Mouse (Mus musculus) neural tube, embryonic 11.5 days (tissue): ENCODE measurements around the gene Atf1. TPM values are rescaled to one million over a fixed set of nuclear protein-coding genes. Genes with fewer than 3 reads are reported as not detected.

Source experiments
- ATAC-seq: fragments of 200-750 bp; cut with Nextera tagmentation; 2 replicates; pipeline ENCODE4 v1.8.0; 2017; ENCODE audit warnings: moderate number of reproducible peaks, mild to moderate bottlenecking, moderate TSS enrichment, moderate library complexity; ENCODE audit not compliant: insufficient read depth, low FRiP score, low TSS enrichment
- DNase-seq: peaks from one replicate; pipeline ENCODE4 v3.0.0-alpha.2; 2015; ENCODE audit warnings: low spot score
- H3K27ac ChIP-seq: fragments of 300-500 bp; sonication (generic); 2 replicates; pipeline ENCODE4 v1.5.1; 2014; ENCODE audit warnings: low read depth, mild to moderate bottlenecking, low read length
- H3K27me3 ChIP-seq: fragments of 300-500 bp; sonication (generic); 2 replicates; pipeline ENCODE4 v1.6.1; 2014; ENCODE audit warnings: mild to moderate bottlenecking, low read length, mixed read lengths; ENCODE audit not compliant: control insufficient read depth, insufficient read depth
- H3K36me3 ChIP-seq: fragments of 300-500 bp; sonication (generic); 2 replicates; pipeline ENCODE4 v1.6.1; 2014; ENCODE audit warnings: mild to moderate bottlenecking, low read length, moderate library complexity, mixed read lengths; ENCODE audit not compliant: control insufficient read depth, insufficient read depth
- H3K4me1 ChIP-seq: fragments of 300-500 bp; sonication (generic); 2 replicates; pipeline ENCODE4 v1.6.1; 2014; ENCODE audit warnings: low read length, mixed read lengths; ENCODE audit not compliant: control insufficient read depth, insufficient read depth
- H3K4me2 ChIP-seq: fragments of 300-500 bp; sonication (generic); 2 replicates; pipeline ENCODE4 v1.6.1; 2014; ENCODE audit warnings: low read depth, mild to moderate bottlenecking, moderate library complexity
- H3K4me3 ChIP-seq: fragments of 300-500 bp; sonication (generic); 2 replicates; pipeline ENCODE4 v1.5.1; 2014; ENCODE audit warnings: low read depth, low read length
- H3K9ac ChIP-seq: fragments of 300-500 bp; sonication (generic); 2 replicates; pipeline ENCODE4 v1.6.1; 2014; ENCODE audit warnings: mild to moderate bottlenecking, low read length
- H3K9me3 ChIP-seq: fragments of 300-500 bp; sonication (generic); 2 replicates; pipeline ENCODE4 v1.6.1; 2016; ENCODE audit warnings: low read length; ENCODE audit not compliant: control insufficient read depth
- WGBS: fragments of 180-500 bp; shearing (Covaris S2); extraction: QIAGEN DNeasy Blood & Tissue Kit; methylation state at CpG from one replicate; pipeline ENCODE4 v1.1.7; 2014; 5-methylcytosine and 5-hydroxymethylcytosine counted together
- polyA plus RNA-seq: library from polyadenylated mRNA; unstranded; fragments of >200 nt; fragmentation: Nextera tagmentation; extraction: Ambion mirVana; gene quantifications from 2 replicates; pipeline ENCODE4 v1.2.1, GENCODE M21; 2014

The Atf1 gene
- polyA plus RNA-seq, 1 experiment from 2014 or later: 24.5 TPM

DNA sequence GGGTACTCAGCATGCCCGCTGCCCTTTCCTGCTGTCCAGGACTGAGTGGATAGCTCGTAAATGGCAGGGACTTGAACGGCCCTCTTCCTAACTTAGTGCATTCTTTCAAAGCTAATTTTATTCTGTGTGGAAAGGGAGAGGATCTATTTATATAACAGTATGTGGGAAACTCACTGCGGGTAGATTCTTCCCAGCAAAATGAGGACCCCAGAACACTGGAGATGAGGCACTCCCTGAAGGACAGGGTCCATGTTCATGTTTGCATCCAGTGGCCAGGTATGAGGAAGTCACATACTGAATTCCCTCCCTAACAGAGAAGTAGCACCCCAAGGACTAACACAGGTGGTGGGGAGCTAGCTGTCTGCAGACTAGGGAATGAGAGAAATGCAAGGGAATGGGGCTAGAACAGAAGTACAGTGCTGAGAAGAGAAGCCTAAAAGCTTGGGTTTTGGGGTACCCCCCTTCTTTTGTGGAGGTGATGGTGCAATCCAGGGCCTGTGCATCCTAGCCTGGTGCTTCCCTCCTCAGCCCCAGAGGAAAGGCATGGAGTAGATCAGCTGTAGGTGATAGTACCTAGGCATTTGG, 25.1 kb upstream of the Atf1 start:
- no peaks in the 10 kb centered on the region for H3K4me1 ChIP-seq
- H3K4me2 ChIP-seq: no peak overlapping the region
- no peak overlapping the region for H3K4me3 ChIP-seq
- no peaks in the 10 kb centered on the region for H3K9me3 ChIP-seq
- H3K27ac ChIP-seq: no peak overlapping the region
- no peaks in the 10 kb centered on the region for H3K27me3 ChIP-seq
- no peak overlapping the region for H3K9ac ChIP-seq
- H3K36me3 ChIP-seq: peaks cover 19% of the 10 kb centered on the region
- WGBS: 89% methylated on average over 4 of the region's 4 CpGs
- DNase-seq: no peak
- no peak for ATAC-seq

DNA sequence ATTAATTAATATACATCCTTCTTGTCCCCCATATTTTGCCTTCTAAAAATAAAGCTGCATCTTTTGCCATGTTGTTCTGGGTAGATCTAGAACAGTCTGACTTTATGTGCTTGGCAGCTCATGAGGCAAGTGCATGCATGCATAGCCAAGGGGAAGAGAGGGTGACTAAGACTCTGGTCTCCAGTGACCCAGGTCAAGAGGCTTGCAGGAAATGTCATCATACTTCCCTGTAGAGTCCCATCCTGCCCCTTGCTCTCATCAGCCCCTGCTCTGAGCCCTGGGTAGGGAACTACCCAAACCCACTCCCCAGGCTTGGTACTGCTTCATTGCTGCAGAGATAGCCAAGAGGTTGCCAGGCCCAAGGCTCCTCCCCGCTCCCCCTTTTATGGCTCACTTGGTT, 23.0 kb upstream of the Atf1 start:
- no peak overlapping the region for H3K9ac ChIP-seq
- WGBS: 81% methylated on average over 1 of the region's 1 CpGs
- H3K36me3 ChIP-seq: peaks cover 18% of the 10 kb centered on the region
- no peaks in the 10 kb centered on the region for H3K4me1 ChIP-seq
- H3K9me3 ChIP-seq: no peaks in the 10 kb centered on the region
- no peak overlapping the region for H3K4me2 ChIP-seq
- ATAC-seq (no peak), DNase-seq (no peak)
- H3K4me3 ChIP-seq: no peak overlapping the region
- no peaks in the 10 kb centered on the region for H3K27me3 ChIP-seq
- no peak overlapping the region for H3K27ac ChIP-seq

DNA sequence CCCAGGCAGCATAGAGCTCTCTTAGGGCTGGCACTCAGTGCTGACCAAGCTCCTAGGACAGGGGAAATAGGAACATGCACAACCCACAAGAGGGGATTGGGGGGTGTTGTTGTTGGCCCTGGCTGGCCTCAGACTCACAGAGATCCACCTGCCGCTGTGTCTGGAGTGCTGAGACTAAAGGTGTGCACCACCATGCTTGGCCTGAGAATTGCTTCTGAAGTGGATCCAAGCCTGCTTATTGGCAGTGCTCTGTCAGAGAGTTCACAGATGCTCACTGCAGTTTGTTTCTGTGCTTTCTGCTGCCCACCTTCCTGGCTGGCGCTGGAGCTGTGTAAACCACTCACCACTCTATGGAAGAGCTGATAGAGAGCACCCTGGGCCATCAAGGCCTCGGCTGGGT, 17.6 kb upstream of the Atf1 start:
- WGBS: 96% methylated on average over 3 of the region's 3 CpGs
- peaks cover 30% of the 10 kb centered on the region for H3K36me3 ChIP-seq

GRCm38 (mm10) chr15:100213339-100213738, 14.3 kb upstream of the Atf1 start:
- no peak for ATAC-seq
- WGBS: 98% methylated on average over 2 of the region's 2 CpGs
- H3K36me3 ChIP-seq: peaks cover 31% of the 10 kb centered on the region

More for the DNA sequence above, 17.6 kb upstream of the Atf1 start:
- Histone ChIP-seq H3K9ac (no peak overlapping the region), H3K4me3 (no peak overlapping the region), H3K27me3 (no peaks in the 10 kb centered on the region), H3K4me1 (no peaks in the 10 kb centered on the region), H3K27ac (no peak overlapping the region), H3K9me3 (no peaks in the 10 kb centered on the region), H3K4me2 (no peak overlapping the region)
- DNase-seq: no peak
- ATAC-seq: no peak

GRCm38 (mm10) chr15:100215092-100215491, 12.5 kb upstream of the Atf1 start:
- DNase-seq: no peak
- H3K27ac ChIP-seq: no peak overlapping the region
- no peaks in the 10 kb centered on the region for H3K4me1 ChIP-seq
- H3K4me2 ChIP-seq: no peak overlapping the region
- 91% methylated on average over 11 of the region's 11 CpGs for WGBS
- peaks cover 26% of the 10 kb centered on the region for H3K36me3 ChIP-seq
- no peak for ATAC-seq
- no peaks in the 10 kb centered on the region for H3K27me3 ChIP-seq
- H3K9ac ChIP-seq: no peak overlapping the region
- no peaks in the 10 kb centered on the region for H3K9me3 ChIP-seq
- no peak overlapping the region for H3K4me3 ChIP-seq

More at GRCm38 (mm10) chr15:100213339-100213738, 14.3 kb upstream of the Atf1 start:
- Histone ChIP-seq H3K4me2 (no peak overlapping the region), H3K27ac (no peak overlapping the region), H3K9me3 (no peaks in the 10 kb centered on the region), H3K4me3 (no peak overlapping the region), H3K4me1 (no peaks in the 10 kb centered on the region), H3K27me3 (no peaks in the 10 kb centered on the region), H3K9ac (no peak overlapping the region)
- no peak for DNase-seq

DNA sequence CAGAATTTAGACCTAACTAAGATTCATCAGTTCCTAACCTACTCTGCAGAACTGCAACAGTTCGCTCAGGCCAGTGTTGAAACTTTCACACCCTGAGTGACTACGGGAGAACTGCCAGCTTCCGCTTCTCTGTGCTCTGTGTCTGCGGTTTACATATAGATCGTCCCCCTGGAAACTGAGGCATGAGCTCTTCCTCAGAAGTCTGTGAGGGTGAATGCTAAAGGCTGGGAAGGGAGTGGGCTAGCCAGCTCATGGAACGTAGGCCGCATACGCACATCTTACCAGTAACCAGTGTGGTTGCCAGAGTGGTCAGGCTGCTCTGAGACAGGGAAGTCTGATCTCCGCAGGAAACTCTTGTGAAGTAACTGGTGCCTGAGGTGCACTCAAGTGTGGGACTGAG, 11.4 kb upstream of the Atf1 start:
- no peak overlapping the region for H3K9ac ChIP-seq
- no peak for ATAC-seq
- no peaks in the 10 kb centered on the region for H3K4me1 ChIP-seq
- H3K36me3 ChIP-seq: peaks cover 20% of the 10 kb centered on the region
- H3K27me3 ChIP-seq: no peaks in the 10 kb centered on the region
- H3K27ac ChIP-seq: no peak overlapping the region
- no peak overlapping the region for H3K4me2 ChIP-seq
- 94% methylated on average over 9 of the region's 9 CpGs for WGBS
- no peaks in the 10 kb centered on the region for H3K9me3 ChIP-seq
- DNase-seq: no peak
- H3K4me3 ChIP-seq: no peak overlapping the region

DNA sequence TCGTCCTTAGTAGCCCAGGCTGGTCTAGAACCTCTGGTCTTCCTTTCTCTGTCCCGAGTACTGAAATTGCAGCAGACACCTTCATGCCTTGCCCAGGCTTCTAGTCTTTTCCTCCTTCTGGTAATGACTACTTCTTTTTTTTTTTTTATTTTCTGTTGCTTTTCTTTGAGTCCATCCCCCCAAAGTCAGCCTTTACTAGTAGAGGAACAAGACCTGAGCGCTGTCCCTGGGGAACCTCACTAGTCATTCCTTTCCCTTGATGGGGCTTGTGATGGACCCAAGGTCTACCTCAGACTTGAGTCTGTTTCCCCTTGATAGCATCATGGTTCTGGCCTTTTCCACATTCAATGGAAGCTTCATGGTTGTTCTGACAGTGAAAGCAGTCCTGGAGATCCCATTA, 9.6 kb upstream of the Atf1 start:
- Histone ChIP-seq H3K4me1 (no peaks in the 10 kb centered on the region), H3K9ac (no peak overlapping the region), H3K4me2 (no peak overlapping the region), H3K27ac (no peak overlapping the region), H3K4me3 (no peak overlapping the region), H3K36me3 (peaks cover 14% of the 10 kb centered on the region), H3K9me3 (no peaks in the 10 kb centered on the region), H3K27me3 (no peaks in the 10 kb centered on the region)
- DNase-seq (no peak), ATAC-seq (no peak)
- 96% methylated on average over 3 of the region's 3 CpGs for WGBS

- Histone ChIP-seq H3K9ac (no peak overlapping the region), H3K4me2 (no peak overlapping the region), H3K27ac (no peak overlapping the region), H3K9me3 (peaks cover 3% of the 10 kb centered on the region; the same call in 1 of the 2 replicates), H3K36me3 (peaks cover 14% of the 10 kb centered on the region), H3K4me1 (no peaks in the 10 kb centered on the region), H3K27me3 (no peaks in the 10 kb centered on the region), H3K4me3 (no peak overlapping the region)
- ATAC-seq: no peak
- 69% methylated on average over 1 of the region's 1 CpGs for WGBS
- no peak for DNase-seq
Observed at GRCm38 (mm10) chr15:100219396-100219795, 8.2 kb upstream of the Atf1 start.

- peaks cover 2% of the 10 kb centered on the region; the same call in 1 of the 2 replicates for H3K36me3 ChIP-seq
- ATAC-seq: no peak
- 93% methylated on average over 7 of the region's 7 CpGs for WGBS
Observed at GRCm38 (mm10) chr15:100220916-100221315, 6.7 kb upstream of the Atf1 start.

More at GRCm38 (mm10) chr15:100220916-100221315, 6.7 kb upstream of the Atf1 start:
- H3K4me3 ChIP-seq: no peak overlapping the region
- no peaks in the 10 kb centered on the region for H3K27me3 ChIP-seq
- no peak for DNase-seq
- no peak overlapping the region for H3K27ac ChIP-seq
- no peak overlapping the region for H3K4me2 ChIP-seq
- no peaks in the 10 kb centered on the region for H3K4me1 ChIP-seq
- peaks cover 3% of the 10 kb centered on the region; the same call in 1 of the 2 replicates for H3K9me3 ChIP-seq
- no peak overlapping the region for H3K9ac ChIP-seq
